Mouse (Mus musculus) liver (tissue): Measurements from ENCODE around the gene Unc119.
A peak's percentile ranks its signal among the peaks of the same experiment; 100 is the strongest.

ENCODE experiments used
- DNase-seq: peaks from one replicate; pipeline ENCODE4 v3.0.0-alpha.2; 2020; ENCODE audit warnings: mixed read lengths

Gene Unc119

DNA sequence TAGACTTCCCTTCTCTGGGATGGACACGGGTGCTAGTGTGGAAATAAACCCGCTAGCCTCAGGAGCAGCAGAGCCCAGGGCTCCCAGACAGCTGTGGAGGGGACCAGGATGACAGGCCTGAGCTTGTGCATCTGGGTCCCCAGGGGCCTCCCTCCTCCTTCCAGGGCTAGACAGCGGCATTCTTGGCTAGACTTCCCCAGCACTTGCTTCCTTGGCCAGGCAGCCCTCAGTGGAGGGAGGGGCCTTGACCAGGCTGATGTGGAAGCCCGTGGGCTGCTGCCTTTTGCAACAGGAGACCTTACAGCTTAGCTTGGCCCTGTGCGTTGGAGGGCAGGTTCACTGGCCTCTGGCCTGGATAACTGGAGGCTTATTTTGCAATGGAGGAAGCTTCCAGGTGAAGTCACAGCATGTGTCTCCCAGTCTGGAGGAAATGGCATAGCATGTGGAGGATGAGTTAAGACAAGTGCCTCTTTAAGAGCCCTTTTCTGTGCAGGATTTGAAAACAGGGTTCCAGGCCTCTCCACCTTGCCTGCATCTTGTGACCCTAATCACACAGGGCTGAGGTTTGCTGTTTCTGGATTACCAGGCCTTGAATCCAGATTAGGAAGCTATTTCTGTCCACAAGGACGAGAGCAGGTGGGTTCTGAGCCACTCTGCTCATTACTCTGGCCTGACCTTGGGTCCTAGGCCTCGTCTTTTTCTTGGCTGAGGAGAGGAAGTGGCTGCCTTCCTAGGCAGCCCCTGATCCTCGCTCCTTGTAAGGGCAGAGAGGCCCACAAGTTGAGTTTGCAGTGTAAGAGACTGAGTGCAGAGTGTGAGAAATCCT is 1.8 kb downstream of the Unc119 start:
- peak; percentile 48 for DNase-seq

DNA sequence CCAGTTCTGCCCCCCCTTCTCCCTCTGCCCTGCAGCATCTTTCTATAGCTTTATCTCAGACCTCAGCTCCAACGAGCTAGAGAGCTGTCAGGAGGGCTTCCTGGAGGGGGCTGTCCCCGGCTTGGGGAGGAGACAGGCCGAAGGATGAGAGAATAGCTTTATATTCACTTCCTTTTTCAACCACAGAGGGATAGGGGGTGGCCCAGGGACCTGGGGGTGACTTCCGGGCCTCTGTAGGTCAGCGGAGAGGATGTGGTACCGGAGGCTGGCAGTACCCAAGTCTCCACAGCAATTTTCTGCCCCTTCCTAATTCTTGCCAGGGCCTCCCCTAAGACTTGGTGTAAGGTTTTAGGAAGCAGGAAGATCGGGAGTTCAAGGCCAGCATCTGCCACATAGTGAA is 2.5 kb downstream of the Unc119 start:
- DNase-seq = peak; percentile 36

DNA sequence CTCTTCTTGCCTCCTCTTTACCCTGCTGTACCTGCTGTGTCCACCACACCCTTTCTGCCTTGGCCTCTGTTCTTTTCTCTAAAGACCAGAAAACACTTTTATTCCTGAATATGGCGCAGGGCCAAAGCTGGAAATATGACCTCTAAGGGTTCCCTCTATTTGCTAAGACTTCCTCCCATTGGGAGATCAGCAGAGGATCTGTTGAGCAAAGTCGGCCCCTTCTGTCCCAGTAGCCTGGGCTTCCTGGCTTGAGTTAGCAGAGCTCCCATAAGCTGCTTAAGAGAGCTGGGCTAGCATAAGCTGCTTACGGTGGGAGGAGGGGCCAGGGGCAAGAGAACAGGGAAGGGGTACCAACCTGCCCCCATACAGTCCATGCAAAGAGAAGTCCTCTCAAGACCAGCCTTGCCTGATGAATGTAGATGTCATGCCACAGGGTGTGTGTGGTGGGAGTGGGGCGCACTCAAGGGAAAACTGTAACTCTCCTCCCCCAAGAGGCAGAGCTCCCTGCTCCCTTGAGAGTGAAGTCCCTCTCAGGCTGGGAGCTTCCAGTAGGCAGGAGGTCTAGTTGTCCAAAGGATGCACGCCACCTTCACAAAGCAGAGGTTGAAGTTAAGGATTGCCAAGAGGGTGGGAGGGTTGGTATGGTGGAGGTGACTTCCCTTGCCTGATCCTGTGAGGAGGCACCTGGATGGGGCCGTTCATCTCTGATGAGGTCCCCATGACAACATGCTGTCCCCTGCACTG is 3.2 kb downstream of the Unc119 start:
- no peak for DNase-seq

DNA sequence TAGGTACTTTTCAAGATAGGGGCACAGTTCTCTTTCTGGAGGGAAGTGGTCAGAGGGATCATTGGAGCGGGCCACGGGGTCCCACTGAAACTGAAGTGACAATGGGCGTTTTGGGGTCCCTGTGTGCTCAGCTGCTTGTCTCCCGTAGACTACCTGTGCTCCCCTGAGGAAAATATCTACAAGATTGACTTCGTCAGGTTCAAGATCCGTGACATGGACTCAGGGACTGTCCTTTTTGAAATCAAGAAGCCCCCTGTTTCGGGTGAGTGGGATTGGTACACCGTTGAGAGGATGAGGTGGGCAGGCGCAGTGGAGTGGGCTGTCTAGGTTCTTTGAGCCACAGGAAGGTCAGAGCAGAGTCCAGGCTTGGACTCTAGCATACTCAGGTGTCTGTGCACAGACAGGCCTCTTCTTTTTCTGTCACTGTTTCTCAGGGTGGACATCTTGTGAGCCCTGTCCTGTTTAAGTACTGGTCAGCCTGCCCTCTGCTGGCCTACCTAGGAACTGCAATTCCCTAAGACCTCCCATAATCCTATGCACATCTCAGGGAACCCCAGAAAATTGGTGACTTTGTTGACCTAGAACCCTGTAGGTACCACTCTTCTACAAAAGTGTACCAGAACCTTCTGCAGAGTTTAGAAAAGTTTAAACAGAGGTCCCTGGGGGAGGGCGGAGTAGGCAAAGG is 3.9 kb downstream of the Unc119 start:
- peak; percentile 83 for DNase-seq

DNA sequence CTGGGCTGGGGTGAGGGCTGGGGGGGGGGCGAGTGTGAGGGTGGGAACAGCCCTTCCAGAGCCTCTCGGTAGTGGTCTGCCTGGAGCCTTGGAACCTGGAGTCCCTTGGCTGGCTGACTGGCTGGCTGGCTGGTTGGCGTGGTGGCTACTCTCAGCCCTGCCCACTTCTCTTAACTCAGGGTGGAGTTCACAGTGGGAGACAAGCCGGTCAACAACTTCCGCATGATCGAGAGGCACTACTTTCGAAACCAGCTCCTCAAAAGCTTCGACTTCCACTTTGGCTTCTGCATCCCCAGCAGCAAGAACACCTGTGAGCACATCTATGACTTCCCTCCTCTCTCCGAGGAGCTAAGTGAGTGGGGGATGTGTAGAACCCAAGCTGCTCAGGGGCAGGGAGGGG is 4.6 kb downstream of the Unc119 start:
- no peak for DNase-seq

DNA sequence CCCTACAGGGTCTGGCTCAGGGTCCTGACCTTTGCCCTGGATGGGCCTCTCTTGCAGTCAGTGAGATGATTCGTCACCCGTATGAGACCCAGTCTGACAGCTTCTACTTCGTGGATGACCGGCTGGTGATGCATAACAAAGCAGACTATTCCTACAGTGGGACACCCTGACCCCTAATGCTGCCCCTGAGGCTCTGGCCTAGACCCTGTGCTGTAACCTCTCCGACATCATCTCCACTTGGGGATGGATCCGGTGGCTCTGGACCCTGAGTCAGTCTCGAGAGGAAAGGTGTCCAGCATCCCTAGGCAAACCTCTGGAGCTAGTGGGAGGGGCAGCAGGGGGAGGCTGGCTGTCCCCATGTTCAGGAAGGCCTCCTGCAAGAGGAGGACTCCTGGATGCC is 5.2 kb downstream of the Unc119 start:
- no peak for DNase-seq

DNA sequence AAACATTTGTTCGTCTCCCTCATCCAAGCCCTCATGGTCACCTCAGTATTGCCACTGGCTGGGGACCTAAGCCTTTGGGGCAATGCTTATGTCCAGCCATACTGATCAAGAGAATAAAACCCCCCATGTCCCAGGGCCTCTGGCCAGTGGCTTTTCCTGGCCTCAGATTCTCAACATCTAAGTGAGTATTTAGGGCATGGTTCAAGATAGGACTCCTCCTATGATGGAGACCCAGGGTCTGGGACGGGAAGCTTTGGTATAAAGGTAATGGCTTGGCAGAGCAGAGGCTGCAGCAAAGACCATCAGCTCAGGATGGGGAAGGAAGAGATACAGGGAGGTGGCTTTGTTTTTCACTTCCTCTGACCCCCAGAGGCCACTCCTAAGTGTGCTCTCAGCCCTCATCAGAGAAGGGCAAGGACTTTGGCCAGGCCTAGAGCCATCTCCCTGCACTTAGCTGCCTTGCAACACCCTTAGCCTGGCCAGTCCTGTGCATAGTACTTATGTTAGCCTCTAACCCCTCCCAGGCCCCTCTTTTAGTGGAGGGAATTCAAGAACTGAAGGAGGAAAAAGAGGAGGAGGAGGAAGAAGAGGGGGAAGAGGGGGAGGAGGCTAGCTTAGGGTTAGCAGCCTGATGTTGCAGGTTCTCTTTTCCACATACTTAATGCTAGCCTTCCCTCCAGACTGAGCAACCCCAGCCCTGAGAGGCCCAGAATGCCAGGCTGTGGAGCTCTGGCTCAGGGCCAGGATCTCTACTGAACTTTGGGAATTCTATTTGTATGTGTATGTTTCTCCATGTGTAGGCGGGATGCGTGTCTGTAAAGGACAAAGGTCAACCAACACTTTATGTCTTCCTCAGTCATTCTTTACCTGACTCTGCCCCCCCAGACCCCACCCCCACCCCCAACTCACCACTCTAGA is 6.4 kb downstream of the Unc119 start:
- no peak for DNase-seq

DNA sequence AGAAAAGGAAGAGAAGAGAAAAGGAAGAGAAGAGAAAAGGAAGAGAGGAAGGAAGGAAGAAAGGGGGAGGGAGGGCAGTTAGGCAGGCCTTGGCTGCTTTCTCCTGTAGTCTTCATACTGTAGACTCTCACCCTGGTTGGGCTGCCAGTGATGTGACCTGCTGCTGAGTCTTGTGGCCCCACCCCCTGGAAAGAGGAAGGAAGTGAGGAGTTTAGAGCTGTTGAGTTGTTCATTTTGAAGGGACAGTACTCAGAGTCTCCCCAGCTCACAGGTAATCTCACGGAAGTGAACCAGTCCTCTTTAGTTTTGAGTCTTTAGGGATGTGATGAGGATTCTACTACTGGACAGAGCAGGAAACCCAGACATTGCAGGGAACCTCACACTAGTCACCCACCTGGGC is 9.8 kb downstream of the Unc119 start:
- DNase-seq = no peak

DNA sequence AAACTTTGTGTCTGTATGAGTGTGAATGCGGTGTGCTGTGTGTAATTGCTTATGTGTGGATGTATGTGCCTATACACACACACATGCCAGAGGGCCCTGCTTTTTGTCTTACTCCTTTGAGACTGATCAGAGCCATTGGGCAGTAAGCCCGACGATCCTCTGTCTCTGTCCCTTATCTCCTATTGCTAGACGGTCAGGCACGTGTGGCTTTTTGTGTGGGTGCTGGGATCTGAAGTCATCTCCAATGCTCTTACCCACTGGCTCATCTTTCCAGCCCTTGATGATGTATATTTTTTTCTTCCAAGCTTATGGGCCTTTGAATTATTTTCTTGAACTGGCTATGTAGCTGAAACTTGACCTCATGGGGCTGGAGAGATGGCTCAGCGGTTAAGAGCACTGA is 11.6 kb downstream of the Unc119 start:
- DNase-seq = no peak

DNA sequence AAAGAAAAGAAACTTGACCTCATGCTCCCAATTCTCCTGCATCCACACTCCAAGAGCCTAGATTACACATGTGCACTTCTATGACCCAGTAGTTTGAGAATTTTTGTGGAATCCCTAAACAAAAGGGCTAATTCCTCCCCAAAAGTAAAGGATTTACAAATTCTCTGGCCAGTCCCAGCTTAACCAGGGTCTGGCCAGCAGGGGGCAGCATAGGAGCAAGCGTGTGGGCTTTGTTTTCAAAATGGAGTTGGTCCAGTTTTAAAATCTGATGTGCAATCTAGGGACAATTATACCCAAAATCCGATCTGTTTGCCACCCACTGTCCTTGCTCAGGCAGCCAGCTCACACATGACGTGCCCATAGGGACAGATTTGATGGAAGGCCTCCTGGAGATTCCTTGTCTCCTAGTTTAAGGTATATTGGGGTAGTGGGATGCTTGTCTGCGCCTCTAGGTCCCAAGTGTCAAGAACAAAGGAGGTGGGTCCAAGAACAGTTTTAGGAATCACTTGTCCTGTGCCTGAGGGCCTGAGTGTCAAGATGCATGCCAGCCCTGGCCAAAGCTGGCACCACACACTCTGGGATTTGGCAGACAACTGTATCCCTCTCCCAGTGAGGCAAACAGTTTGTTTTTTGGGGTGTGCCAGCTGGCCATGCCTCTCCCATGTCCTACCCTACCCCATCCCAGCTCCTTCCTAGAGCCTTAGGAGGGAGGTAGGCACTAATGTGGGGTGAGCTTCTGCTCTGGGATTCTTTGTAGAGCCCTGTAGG is 12.4 kb downstream of the Unc119 start:
- DNase-seq = peak; percentile 74

DNA sequence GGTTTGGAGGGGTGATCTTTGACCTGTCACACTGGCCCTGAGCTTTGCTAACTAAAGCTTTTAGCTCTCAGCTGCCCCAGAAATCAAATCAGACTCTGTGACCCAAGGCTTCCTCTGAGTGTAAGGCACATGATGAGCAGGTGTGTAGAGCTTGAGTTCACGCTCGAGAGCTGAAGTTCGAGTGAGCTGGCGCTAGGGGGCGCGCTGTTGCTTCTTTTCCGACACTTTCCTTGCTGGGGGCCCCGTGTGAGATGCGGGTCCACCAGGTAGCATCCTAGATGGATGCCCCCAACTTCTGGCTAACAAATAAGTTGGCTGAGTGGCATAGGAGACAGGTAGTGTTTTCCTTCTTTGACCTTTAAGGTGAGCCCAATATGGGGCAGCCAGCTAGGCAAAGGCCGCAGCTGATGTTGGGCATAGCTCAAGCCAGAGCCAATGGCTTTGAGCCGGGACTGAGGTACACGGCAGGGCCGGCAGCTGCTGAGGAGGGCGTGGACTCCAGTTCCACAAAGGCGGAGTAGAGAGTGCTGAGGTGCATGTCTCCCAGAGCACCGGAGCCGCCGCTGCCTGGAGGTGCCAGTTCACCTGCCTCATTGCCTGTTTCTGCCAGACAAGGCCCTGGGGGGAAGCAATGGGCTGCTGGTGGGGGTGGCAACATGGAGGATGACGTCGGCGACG is 15.2 kb downstream of the Unc119 start:
- peak; percentile 64 for DNase-seq

DNA sequence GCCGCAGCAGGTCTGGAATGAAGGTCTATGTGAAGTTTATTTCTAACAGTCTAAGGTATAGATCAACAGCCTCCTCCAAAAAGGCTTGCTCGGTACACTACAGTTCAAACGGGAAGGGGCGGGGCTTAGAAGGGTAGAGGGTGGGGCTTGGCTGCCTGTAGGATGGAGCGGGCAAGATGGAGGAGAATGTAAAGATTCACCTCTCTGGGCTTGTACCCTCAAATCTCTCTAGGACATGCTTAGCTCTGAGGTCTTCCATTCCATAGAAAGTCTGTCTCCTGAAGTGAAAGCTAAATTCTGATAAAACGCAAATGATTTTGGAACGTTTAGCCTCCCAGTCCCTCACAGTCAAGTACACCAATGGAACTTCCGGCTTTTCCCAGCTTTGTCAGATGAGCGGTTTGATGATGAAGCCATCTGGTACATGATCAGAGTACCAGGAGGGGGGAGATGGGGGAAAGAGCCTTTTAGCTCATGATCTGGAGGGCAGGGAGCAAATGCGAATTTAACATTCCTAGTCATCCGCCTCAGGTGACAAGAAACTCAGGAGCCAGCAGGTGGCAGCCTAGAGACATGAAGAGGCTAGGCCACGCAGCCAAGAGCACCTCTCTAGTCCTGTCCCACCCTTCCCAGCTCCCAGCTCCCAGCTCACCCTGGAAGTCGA is 17.0 kb downstream of the Unc119 start:
- DNase-seq = peak; percentile 84

DNA sequence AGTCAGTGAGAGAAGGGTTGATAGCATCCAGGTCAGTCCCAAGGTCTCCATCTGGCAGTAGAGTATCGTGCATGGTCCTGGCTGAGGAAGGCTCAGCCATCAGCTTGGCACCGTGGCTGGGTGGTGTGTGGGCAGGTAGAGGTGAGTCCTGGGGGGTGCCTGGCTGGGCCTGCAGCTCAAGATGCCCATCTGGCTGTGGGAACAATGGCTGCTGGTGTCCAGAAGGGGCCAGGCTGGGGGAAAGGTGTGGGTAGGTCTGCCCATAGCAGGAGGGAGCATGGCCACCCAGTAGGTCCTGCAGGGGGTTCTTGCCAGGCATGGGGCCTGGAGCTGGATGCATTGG is 17.5 kb downstream of the Unc119 start:
- DNase-seq = no peak

DNA sequence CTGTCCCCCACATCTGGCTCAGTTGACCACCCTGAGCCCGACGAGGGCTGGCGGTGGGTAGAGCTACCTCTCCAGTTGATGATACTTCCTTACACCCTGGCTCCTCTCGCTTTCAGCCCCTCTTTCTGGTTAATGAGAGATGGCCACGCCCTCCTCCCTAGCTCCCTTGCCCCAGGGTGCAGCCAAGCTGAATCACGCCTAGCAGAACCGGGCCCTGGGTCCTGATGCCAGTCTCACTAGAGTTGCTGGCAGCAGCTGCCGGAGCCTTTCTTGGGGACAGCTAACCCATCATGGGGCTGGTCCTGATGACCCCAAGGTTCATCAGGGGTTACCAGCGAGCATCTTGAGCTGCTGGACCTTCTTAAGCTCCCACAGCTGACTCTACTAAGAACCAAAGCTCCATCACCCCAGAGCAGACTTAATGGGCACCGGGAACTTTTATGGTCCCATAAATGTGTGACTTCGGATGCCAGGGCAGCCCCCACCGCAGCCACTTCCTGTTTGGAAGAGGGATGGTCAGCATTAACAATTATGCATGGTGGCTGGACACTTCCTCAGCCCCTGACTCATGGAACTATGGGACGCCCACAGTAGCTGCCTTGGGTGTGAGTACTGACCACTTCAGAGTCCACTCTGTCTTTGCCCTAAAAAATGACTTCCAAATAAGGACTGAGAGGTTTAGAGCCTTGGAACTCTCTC is 20.2 kb downstream of the Unc119 start:
- no peak for DNase-seq

DNA sequence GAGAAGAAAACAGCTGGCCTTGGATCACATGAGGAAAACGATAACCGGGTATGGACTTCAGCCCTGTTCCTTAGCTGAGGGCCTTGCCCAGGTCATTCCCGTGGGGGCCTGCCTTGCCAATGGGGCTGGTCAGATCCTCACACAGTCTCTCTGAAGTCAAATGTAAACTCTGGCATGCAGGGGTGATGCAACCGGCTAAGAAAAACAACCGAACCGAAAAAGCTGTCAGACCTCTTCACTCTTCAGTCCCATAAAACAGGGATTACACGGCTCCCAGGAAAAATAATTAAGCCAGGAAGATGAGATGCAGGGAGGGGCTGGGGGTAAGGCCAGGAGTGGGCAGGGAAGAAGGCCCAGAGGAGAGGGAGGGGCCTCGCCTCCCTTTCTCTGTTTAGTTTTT is 20.8 kb downstream of the Unc119 start:
- no peak for DNase-seq

DNA sequence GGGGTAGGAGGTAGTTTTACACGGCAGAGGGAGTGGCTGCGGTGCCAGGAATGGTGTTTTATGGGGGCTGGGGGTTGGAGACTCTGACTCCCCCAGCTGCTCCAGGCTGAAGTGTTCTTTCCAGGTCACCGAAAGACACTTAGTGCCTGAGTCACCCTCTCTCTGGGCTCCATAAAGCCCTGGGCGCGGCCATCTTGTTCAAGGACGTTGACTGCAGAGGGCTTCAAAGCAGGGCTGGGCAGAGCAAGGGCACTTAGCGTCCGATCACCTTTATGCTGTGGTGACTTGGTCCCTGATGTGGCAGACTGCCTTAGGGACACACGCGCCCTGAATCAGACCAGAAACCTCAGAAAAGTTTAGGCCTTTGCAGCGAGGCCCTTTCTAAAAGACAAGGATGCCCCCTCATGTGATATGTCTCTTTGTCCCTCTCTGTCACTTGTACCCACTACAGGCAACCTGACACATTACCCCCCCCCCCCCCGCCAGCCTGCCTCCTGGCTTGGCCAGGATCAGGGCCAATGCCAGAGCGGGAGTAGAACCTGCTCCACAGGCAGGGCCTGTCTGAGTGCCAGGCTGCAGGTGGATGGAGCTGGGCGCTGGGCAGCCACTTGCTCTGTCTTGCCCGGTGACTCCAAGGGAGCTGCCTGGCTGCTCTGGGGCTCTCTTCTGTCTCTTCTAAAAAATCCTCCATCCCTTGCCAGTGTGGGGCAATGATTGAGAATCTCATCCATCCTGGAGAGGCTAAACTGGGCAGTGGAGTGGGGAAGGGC is 24.4 kb downstream of the Unc119 start:
- DNase-seq = no peak

DNA sequence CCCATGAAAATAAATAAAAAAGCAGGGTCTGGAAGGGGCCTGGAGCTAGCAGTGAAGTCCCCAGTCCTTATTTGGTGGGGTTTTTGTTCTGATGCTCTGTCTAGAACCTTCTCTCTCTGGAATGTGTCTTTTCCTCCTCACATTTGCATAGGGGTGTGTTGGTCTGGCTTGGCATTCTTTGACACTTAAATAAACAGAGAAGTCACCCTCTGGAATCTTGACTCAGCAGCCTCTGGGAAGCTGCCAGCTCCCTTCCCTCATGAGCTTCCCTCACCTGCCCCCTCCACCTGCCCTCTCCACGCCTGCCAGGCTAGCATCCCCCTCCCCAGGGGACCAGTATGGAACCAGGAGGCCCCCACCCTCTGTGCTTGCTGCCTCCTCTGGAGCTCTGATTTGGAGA is 27.1 kb downstream of the Unc119 start:
- no peak for DNase-seq

DNA sequence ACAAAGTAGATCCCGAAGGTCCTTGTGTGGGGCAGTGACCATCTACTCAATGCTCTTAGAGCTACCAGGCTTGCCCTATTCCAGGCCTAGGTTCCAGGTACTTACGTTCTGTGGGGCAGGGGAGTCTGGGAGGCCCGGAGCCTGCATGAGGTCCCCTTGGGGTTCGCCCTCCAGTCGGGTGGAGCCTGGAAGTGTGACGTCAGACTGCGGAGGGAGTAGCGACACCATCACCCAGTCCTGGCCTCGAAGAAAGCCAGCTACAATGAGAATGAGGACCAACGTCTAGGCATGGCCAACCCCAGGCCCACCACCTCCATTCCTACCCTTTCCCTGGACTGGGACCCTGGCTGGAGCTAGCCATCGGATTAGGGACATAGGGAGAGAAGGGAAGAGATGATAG is 28.4 kb downstream of the Unc119 start:
- no peak for DNase-seq

DNA sequence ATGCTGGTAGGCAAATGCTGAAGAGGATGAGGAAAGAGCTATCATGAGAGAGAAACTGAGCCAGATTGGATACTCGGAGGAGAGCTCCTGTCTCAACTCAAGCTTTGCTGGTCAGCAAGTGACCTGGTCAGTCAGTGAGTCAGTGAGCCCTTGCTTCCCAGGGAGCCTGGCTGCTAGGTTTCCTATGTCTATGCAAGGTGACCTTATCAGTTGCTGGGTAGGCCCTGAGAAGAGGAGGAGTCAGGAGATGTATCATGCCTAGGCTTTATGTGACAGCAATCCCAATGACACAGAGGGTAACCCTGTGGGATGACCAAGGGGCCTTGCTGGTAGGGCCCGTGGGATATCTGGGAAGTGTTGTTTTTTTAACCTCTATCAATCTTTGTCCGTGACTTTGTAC is 28.9 kb downstream of the Unc119 start:
- DNase-seq = no peak
